Mouse (Mus musculus) forebrain, embryonic 10.5 days (tissue): ENCODE data around the gene Ripply2. TPM values are rescaled to one million over a fixed set of nuclear protein-coding genes. Genes with fewer than 3 reads are reported as not detected.
"Not testable (repeated sequence)": the region's sequence is repeated elsewhere in the genome, so short reads cannot be mapped to it uniquely, and the experiment has no call there.

Experiments
- DNase-seq: peaks from one replicate; pipeline ENCODE4 v3.0.0-alpha.2; 2017; ENCODE audit warnings: low spot score; ENCODE audit errors: extremely low spot score
- H3K27ac ChIP-seq: fragments of 300-500 bp; sonication (generic); 2 replicates; pipeline ENCODE4 v1.5.1; 2016; ENCODE audit warnings: mild to moderate bottlenecking
- H3K27me3 ChIP-seq: fragments of 300-500 bp; sonication (generic); 2 replicates; pipeline ENCODE4 v1.6.1; 2016; ENCODE audit warnings: mild to moderate bottlenecking; ENCODE audit not compliant: poor library complexity, severe bottlenecking
- H3K36me3 ChIP-seq: fragments of 300-500 bp; sonication (generic); replicated peaks from 2 replicates; pipeline ENCODE4 v1.6.1; 2016; ENCODE audit warnings: mild to moderate bottlenecking, moderate library complexity
- H3K4me1 ChIP-seq: fragments of 300-500 bp; sonication (generic); 2 replicates; pipeline ENCODE4 v1.6.1; 2016
- H3K4me3 ChIP-seq: fragments of 300-500 bp; sonication (generic); 2 replicates; pipeline ENCODE4 v1.5.1; 2016; ENCODE audit warnings: mild to moderate bottlenecking, moderate library complexity
- H3K9me3 ChIP-seq: fragments of 300-500 bp; sonication (generic); 2 replicates; pipeline ENCODE4 v1.6.1; 2016; ENCODE audit warnings: mild to moderate bottlenecking, moderate library complexity
- WGBS: fragments of 180-500 bp; shearing (Covaris S2); methylation state at CpG from one replicate; pipeline ENCODE4 v1.1.7; 2016; 5-methylcytosine and 5-hydroxymethylcytosine counted together
- polyA plus RNA-seq: library from polyadenylated mRNA; unstranded; fragments of >200 nt; fragmentation: Nextera tagmentation; extraction: Ambion mirVana; gene quantifications from 2 replicates; pipeline ENCODE4 v1.2.1, GENCODE M21; 2016

Gene Ripply2
- polyA plus RNA-seq: 0.60 and 0.87 TPM in 2 replicates

DNA sequence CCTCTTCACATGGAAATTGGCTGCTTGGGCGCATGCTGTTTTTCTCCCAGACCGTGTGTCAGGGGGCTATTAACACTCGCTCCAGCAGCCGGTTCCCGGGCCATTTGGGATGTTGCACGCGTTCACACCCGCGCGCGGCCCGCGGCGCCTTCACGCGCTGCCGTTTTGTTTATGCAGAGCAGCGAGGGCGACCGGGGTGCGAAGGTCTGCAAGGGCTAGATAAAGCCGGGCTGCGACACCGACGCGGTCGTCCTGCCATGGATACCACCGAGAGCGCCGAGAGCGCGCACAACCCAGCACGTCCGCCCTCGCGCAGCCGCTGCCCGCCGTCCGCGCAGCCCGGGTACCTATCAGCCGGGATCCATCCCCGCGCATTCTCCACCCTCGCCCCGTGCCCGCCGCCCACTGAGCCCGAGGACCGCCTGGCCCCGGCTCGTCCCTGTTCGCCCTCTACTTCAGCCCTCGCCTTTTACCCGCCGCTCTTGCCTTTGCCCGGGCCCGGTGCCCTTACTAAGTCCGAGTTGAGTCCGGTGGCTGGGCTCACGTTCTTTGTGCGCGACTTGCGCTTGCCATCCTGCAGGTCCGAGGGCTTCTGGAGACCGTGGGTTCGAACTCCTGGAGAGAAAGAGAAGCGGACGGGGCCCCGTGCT is at the start of gene Ripply2:
Ripply2 (plus strand) TSS at position 250 of the 650 bp plus-strand sequence.
- no peaks in the 10 kb centered on the region for H3K36me3 ChIP-seq
- peak within 1 kb of the TSS; percentile 82 for H3K27ac ChIP-seq
- peak; percentile 53 for DNase-seq
- H3K4me1 ChIP-seq: peaks cover 12% of the 10 kb centered on the region
- H3K27me3 ChIP-seq: peaks cover 62% of the 10 kb centered on the region
- under 1% methylated on average over 71 of the region's 71 CpGs for WGBS
- no peaks in the 10 kb centered on the region for H3K9me3 ChIP-seq
- H3K4me3 ChIP-seq: peak within 1 kb of the TSS; percentile 65

DNA sequence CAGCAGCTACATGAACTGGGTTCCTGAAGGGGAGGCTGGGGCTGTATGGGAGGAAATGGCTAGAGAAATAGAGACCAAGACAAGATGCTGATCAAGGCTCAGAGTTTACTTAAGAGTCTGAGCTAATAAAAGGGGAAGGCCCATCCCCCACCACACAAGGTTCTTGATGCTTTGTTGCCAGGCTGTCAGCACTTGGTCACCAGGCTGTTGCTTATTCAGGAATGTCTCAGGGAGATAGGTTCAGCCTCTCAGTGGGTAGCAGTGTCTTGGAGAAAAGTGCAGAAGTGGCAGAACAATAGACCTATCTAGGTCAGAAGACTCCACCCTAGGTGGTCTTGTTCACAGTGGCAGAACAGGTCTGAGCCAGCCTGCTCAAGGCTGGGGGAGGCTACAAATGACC is 42.9 kb upstream of the Ripply2 start:
- H3K4me1 ChIP-seq, H3K27ac ChIP-seq, H3K9me3 ChIP-seq, H3K27me3 ChIP-seq, H3K4me3 ChIP-seq, DNase-seq, H3K36me3 ChIP-seq: not testable (repeated sequence)

DNA sequence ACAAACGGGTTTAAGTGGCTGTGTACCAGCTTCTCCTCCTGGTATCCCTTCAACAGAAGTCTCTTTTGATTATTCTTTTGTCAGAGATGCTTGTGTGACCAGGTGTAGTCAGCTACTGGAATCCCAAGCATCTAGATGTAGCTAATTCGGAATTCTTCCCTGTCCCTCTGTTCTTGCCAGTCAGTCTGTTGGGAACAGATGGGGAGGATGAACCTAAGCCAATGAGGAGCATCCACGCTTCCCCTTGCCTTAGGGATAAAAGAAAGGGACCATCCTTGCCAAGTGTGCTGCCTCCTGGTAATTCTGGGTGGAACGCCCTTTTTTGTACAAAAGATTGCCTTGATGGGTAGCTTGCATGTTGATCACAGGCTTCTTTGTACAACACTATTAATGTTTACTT is 41.8 kb upstream of the Ripply2 start:
- Histone ChIP-seq H3K9me3 (no peaks in the 10 kb centered on the region), H3K4me1 (no peaks in the 10 kb centered on the region), H3K4me3 (no peak overlapping the region), H3K27ac (no peak overlapping the region), H3K36me3 (no peaks in the 10 kb centered on the region), H3K27me3 (no peaks in the 10 kb centered on the region)
- WGBS: 75% methylated on average over 4 of the region's 4 CpGs
- no peak for DNase-seq

DNA sequence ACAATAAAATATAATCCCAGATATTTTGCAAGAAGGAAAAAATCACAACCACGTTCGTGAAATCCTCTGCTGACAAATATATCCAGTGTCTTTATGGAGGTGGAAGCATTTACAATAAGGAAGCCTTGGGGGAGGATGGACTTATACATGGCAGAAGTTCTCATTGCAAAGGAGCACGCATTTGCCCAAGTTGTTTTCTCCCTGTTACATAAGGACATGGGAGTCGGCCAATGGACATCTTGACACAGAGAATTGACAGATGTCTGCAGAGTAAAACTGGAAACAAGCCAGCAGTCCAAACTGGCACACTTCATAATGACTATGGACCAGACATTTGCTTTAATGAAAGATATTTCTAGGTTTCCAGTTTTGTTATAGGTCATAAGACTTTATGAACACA is 38.4 kb upstream of the Ripply2 start:
- Histone ChIP-seq H3K4me3 (no peak overlapping the region), H3K4me1 (peaks cover 4% of the 10 kb centered on the region), H3K27ac (no peak overlapping the region), H3K27me3 (no peaks in the 10 kb centered on the region), H3K36me3 (no peaks in the 10 kb centered on the region), H3K9me3 (no peaks in the 10 kb centered on the region)
- 91% methylated on average over 4 of the region's 4 CpGs for WGBS
- DNase-seq: no peak

DNA sequence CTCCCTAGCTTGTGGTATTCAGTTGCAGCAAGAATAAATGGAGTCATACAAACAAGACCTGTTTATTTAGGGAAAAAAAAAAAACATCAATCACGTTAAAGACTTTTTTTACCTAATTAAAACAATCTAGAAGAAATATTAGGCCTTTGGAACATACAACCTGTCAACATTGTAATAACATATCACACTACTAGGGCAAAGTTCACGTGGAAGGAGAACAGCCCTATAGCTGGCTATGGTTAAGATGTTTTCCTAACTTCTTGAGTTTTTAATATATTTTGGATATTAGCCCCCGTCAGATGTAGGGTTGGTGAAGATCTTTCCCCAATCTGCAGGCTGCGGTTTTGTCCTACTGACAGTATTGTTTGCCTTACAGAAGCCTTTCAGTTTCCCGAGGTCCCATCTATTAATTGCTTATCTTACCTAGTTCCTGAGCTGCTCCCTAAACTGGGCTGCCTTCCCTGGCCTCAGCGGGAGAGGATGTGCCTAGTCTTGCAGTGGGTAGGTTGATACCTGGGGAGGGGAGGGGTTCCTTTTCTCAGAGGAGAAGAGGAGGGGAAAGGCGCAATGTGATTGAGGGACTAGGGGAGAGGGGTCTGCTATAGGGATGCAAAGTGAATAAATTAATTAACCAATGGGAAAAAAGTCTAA is 37.0 kb upstream of the Ripply2 start:
- Histone ChIP-seq H3K27me3 (no peaks in the 10 kb centered on the region), H3K4me1 (peaks cover 4% of the 10 kb centered on the region), H3K4me3 (no peak overlapping the region), H3K36me3 (no peaks in the 10 kb centered on the region), H3K9me3 (no peaks in the 10 kb centered on the region), H3K27ac (no peak overlapping the region)
- DNase-seq: no peak
- WGBS: 78% methylated on average over 7 of the region's 7 CpGs

DNA sequence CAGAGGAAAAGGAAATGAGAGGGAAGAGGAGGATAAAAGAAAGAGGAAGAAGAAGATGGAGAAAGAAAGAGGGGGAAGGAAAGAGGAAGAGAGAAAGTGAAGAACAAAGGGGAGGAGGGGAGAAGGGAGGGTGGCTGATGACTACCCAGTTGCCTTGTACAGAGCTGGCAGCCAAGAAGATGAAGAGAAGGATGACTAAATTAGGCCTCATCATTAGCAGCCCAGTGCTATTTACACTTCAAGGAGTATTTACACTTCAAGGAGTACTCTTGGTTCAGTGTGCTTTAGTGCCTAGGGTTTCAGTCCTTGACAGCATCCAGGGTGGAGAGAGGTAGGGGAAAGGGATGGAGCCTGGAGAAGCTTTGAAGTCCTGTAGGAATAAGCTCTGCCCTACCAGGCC is 35.3 kb upstream of the Ripply2 start:
- H3K27me3 ChIP-seq: no peaks in the 10 kb centered on the region
- no peak for DNase-seq
- no peaks in the 10 kb centered on the region for H3K9me3 ChIP-seq
- peaks cover 4% of the 10 kb centered on the region for H3K4me1 ChIP-seq
- no peak overlapping the region for H3K27ac ChIP-seq
- H3K36me3 ChIP-seq: no peaks in the 10 kb centered on the region
- no peak overlapping the region for H3K4me3 ChIP-seq

DNA sequence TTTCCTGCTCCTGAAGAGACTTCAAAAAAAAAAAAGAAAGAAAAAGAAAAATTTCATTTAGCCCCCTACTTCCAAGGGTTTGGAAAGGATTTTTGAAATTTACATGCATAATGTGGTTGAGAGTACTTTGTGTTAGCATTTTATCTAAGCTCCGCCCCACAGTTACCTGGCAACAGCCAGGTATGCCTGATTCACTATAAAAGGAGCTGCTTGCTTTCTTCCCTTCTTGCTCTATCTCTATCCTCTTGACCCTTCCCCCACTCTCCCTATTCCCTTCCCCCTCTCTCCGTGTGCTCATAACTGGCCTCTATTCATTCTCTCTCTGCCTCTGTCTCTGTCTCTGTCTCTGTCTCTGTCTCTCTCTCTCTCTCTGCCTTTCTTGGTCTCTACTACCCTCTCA is 34.4 kb upstream of the Ripply2 start:
- H3K36me3 ChIP-seq: no peaks in the 10 kb centered on the region
- H3K27me3 ChIP-seq: no peaks in the 10 kb centered on the region
- H3K9me3 ChIP-seq: no peaks in the 10 kb centered on the region
- H3K4me1 ChIP-seq: peaks cover 7% of the 10 kb centered on the region
- WGBS: 55% methylated on average over 2 of the region's 2 CpGs
- no peak for DNase-seq
- no peak overlapping the region for H3K4me3 ChIP-seq
- H3K27ac ChIP-seq: no peak overlapping the region

DNA sequence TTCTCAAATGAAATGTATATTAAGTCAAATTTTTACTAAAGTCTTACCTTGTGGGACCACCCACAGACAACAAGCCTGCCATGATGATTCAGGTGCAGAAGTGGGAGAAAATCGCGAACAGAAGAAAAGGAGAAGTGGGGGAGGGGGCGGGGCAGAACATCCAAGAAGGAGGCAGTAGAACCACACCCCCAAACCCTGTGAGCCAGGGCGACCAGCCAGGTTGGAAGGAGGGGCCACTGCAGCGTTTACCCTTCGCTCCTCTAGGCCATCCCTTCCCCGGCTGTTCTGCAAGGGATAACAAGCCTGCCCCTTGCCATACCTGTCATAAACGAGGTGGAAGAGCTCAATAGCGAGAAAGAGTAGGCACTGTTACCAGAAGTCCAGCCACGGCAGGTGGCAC is 33.8 kb upstream of the Ripply2 start:
- Histone ChIP-seq H3K4me3 (no peak overlapping the region), H3K36me3 (no peaks in the 10 kb centered on the region), H3K27ac (no peak overlapping the region), H3K27me3 (no peaks in the 10 kb centered on the region), H3K9me3 (no peaks in the 10 kb centered on the region), H3K4me1 (peaks cover 7% of the 10 kb centered on the region)
- WGBS: 16% methylated on average over 10 of the region's 10 CpGs
- no peak for DNase-seq

DNA sequence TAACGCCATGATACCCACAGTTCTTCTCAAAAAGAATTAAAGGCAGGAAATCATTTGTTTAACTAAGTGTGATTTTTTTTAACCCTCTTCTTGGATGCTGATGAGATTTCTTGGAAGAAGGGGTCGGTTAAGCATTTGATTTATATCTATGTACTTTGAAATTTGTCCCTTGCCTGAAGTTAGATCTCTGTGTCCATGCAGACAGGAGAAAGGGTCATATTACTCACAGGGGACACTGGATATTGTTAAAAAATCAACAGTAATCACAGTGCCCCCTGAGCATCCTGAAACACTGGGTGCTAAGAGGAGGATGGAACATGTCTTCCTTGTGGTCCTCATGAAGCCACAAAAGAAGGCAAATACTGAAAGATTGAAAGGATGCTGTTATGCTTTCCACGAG is 30.8 kb upstream of the Ripply2 start:
- H3K9me3 ChIP-seq: no peaks in the 10 kb centered on the region
- 86% methylated on average over 3 of the region's 3 CpGs for WGBS
- H3K27ac ChIP-seq: no peak overlapping the region
- no peak for DNase-seq
- peaks cover 7% of the 10 kb centered on the region for H3K4me1 ChIP-seq
- no peak overlapping the region for H3K4me3 ChIP-seq
- H3K27me3 ChIP-seq: no peaks in the 10 kb centered on the region
- no peaks in the 10 kb centered on the region for H3K36me3 ChIP-seq

DNA sequence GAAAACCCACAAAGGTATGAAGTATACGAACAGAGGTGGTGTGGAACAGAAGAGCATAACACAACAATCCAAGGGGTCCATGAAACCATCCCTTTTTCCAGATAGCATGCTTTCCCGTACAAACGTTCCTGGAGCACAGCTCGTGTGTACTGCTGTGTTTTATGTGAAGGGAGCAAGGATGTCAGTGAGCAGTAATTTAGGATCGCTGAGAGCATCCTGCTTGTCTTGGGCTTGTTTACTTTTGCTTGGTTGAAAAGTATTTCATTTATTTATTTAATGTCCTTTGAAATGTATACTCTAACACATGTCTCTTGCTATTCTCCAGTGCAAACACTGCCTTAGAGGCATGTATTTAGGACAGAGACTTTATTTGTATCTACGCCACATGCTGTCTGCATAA is 30.2 kb upstream of the Ripply2 start:
- 79% methylated on average over 6 of the region's 6 CpGs for WGBS

DNA sequence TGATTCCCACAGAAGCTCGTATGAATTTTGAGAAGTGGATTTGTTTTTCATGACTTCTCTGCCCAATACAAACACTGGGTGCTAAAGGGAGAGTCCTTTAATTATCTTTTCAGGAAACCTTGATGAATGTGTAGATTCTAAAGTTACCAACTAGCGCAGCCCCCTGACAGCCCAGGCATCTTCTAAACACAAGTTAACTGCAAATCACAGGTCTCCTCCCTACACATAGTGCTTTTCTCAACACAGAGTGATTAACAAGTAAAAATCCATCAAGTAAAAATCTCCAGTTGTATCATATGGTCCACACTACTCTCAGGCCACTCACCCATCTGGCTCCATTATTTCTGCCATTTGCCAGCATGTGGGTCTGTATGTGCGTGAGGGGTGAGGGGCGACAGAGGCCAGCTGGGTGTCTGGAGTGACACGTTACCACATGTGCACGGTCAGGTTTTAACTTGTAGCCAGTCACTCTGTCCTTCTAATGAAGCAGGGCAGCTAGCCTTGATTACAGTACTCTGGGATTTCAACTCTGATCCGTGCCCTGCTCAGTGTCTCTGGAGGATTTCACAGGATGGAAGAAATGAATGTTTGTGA is 28.5 kb upstream of the Ripply2 start:
- Histone ChIP-seq H3K36me3 (no peaks in the 10 kb centered on the region), H3K4me3 (no peak overlapping the region), H3K9me3 (no peaks in the 10 kb centered on the region), H3K27ac (no peak overlapping the region), H3K4me1 (peaks cover 3% of the 10 kb centered on the region), H3K27me3 (no peaks in the 10 kb centered on the region)
- DNase-seq: no peak
- WGBS: 83% methylated on average over 7 of the region's 7 CpGs

More for the DNA sequence above, 30.2 kb upstream of the Ripply2 start:
- Histone ChIP-seq H3K9me3 (no peaks in the 10 kb centered on the region), H3K27me3 (no peaks in the 10 kb centered on the region), H3K4me3 (no peak overlapping the region), H3K4me1 (peaks cover 7% of the 10 kb centered on the region), H3K36me3 (no peaks in the 10 kb centered on the region), H3K27ac (no peak overlapping the region)
- DNase-seq: no peak

DNA sequence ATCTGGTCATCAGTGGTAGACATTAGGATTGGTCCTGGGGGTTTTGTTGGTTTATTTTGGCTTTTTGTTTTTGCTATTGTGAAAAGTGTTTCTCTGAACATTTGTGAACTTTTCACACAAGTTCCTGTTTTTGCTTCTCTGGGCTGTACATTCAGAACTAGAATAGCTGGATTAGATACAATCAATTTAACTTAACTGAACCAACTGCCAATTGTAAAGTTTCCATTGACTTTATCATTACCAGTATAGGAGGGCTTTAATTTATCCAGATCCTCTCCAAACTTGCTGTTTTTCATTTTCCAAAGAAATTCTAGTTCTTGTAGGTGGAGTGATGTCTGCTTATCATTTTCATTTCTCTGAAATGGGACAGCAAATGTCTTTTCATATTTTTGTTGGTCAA is 25.5 kb upstream of the Ripply2 start:
- peaks cover 3% of the 10 kb centered on the region; the same call in 1 of the 2 replicates for H3K4me1 ChIP-seq
- no peaks in the 10 kb centered on the region for H3K9me3 ChIP-seq
- no peak overlapping the region for H3K27ac ChIP-seq
- no peak overlapping the region for H3K4me3 ChIP-seq
- no peaks in the 10 kb centered on the region for H3K27me3 ChIP-seq
- no peaks in the 10 kb centered on the region for H3K36me3 ChIP-seq
- no peak for DNase-seq

DNA sequence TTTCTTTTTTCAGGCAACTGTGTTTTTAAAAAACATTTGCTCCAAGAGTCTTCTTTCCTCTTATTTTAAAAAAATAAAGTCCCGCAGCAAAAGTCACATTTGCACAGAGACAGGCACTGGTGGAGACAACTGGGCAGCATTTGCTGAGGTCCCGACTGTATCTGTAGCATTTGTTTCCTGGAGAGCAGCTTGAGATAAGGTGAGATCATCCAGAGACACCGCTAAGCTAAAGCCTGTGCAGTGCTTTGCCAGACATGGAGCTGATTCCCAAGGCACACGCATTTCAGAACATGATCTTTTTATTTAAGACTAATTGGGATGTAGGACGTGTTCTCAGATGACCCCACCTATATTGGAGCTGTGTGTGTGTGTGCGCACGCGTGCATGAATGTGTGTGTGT is 23.6 kb upstream of the Ripply2 start:
- no peak for DNase-seq
- H3K4me1 ChIP-seq: no peaks in the 10 kb centered on the region
- no peak overlapping the region for H3K4me3 ChIP-seq
- no peak overlapping the region for H3K27ac ChIP-seq
- no peaks in the 10 kb centered on the region for H3K9me3 ChIP-seq
- H3K36me3 ChIP-seq: no peaks in the 10 kb centered on the region
- WGBS: 86% methylated on average over 8 of the region's 8 CpGs
- no peaks in the 10 kb centered on the region for H3K27me3 ChIP-seq
